8 mouse cellular contexts compared by ENCODE assay signal in the genomic region with DNA sequence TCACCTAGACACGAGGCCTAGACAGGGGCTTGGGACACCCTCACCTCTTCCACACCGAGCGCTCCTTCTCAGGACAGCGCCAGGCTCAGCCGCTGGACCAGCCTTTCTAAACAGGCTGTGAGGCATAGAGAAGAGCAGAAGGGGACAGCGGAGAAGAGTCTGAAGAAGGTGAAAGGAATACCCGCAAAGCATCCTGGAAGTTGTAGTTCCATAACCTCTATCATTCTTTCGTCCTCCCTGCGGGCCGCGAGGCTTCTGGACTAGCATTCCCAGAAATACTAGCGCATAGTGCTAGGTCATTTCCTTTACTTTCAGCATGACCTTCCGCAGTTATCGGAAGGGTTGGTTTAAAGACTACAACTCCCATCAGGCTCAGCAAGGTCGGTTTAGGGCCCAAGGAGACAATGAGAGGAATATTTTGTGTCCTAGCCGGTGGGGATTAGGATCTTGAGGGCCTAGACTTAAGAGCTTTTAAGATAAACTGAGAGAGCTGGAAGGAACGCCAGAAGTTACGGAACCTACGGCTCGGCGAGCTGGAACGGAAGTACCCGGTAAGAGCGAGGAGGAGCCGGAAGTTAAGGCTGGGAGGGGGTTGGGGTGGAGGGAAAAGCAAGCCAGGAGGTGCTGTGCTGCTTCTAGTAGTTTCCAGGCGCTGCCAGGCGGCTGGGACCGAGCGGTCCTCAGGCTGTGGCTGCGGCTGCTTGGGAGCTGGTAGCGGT. TPM values are rescaled to one million over a fixed set of nuclear protein-coding genes. Genes with fewer than 3 reads are reported as not detected.
DNase-seq lines count a peak whose midpoint lies in the region; ATAC-seq and TF ChIP-seq lines count a peak whose summit lies in the region.

A gene (minus strand): TSS at position 149 of the 719 bp plus-strand sequence.
A gene (plus strand): TSS at position 372 of the 719 bp plus-strand sequence.

- H3K27me3 ChIP-seq in hindbrain, embryonic 10.5 days (ENCODE audit: insufficient read depth, poor library complexity, severe bottlenecking): no peaks in the 10 kb centered on the region
- no peaks in the 10 kb centered on the region for H3K27me3 ChIP-seq in lung, postnatal 0 days (replicated peaks; ENCODE audit: insufficient read depth, low read length)

- peaks cover 29% of the 10 kb centered on the region for H3K4me1 ChIP-seq in hindbrain, embryonic 10.5 days (replicated peaks)
- H3K4me1 ChIP-seq in lung, postnatal 0 days (ENCODE audit: insufficient read depth, low read depth, low read length): no peaks in the 10 kb centered on the region

- peak within 1 kb of the TSS; percentile 80 for H3K9ac ChIP-seq in lung, postnatal 0 days (replicated peaks; ENCODE audit: low read depth)

- peak within 1 kb of the TSS; percentile 81 for H3K4me2 ChIP-seq in lung, postnatal 0 days (replicated peaks; ENCODE audit: low read depth, low read length)

- peak; percentile 96 for DNase-seq in Muller cell, postnatal 12 days (ENCODE audit: inconsistent ontology term)
- DNase-seq in cerebellum, adult 9-10 months: peak; percentile 97
- DNase-seq in hindbrain, embryonic 10.5 days (ENCODE audit: low spot score): peak; percentile 90
- peak; percentile 96 for DNase-seq in layer of hippocampus, adult 9-11 months
- peak; percentile 99 for DNase-seq in lung, postnatal 0 days (ENCODE audit: low spot score)
- DNase-seq in ovary, postnatal 14 days (ENCODE audit: low spot score): peak; percentile 69
- DNase-seq in thymus, postnatal 14 days: peak; percentile 89

- H3K27ac ChIP-seq in hindbrain, embryonic 10.5 days: peak within 1 kb of the TSS; percentile 97
- peak within 1 kb of the TSS; percentile 85 for H3K27ac ChIP-seq in lung, postnatal 0 days (ENCODE audit: low read length)

- peak within 1 kb of the TSS; percentile 81 for H3K4me3 ChIP-seq in hindbrain, embryonic 10.5 days
- peak within 1 kb of the TSS; percentile 87 for H3K4me3 ChIP-seq in lung, postnatal 0 days (ENCODE audit: low read depth, low read length)

- under 1% methylated on average over 31 of the region's 31 CpGs for WGBS in hindbrain, embryonic 10.5 days
- WGBS in lung, postnatal 0 days: under 1% methylated on average over 31 of the region's 31 CpGs

- peaks cover 63% of the 10 kb centered on the region for H3K36me3 ChIP-seq in hindbrain, embryonic 10.5 days
- H3K36me3 ChIP-seq in lung, postnatal 0 days (ENCODE audit: insufficient read depth, low read length): peaks cover 18% of the 10 kb centered on the region; the same call in 1 of the 2 replicates

- ATAC-seq in frontal cortex, adult (ENCODE audit: low TSS enrichment): peak; percentile 97
- peak; percentile 97 for ATAC-seq in lung, postnatal 0 days

- peak; percentile 60 for TF ChIP-seq CTCF in lung, postnatal 0 days (IDR thresholded peaks at IDR 0.05)

- H3K9me3 ChIP-seq in hindbrain, embryonic 10.5 days: no peaks in the 10 kb centered on the region
- no peaks in the 10 kb centered on the region for H3K9me3 ChIP-seq in lung, postnatal 0 days (ENCODE audit: low read length)

- 0 out of 2 replicates have a peak, but pooled peaks have one; percentile 37 for TF ChIP-seq EP300 in lung, postnatal 0 days (IDR thresholded peaks at IDR 0.05)

RNA-seq across cellular contexts. Expression of the first gene that starts in this region (rescaled TPM):
- 52.6 and 67.0 TPM in 2 replicates for polyA plus RNA-seq in hindbrain, embryonic 10.5 days (2016; fragmentation: Nextera tagmentation; extraction: Ambion mirVana)
- polyA plus RNA-seq in lung, postnatal 0 days (2015; fragmentation: Nextera tagmentation; extraction: Ambion mirVana): 24.1 and 25.7 TPM in 2 replicates

RNA-seq across cellular contexts. Expression of the second gene that starts in this region (rescaled TPM):
- polyA plus RNA-seq in hindbrain, embryonic 10.5 days (2016; fragmentation: Nextera tagmentation; extraction: Ambion mirVana): 230 and 269 TPM in 2 replicates
- polyA plus RNA-seq in lung, postnatal 0 days (2015; fragmentation: Nextera tagmentation; extraction: Ambion mirVana): 101 and 116 TPM in 2 replicates

Comparison
In these comparisons a context has a peak if more than half of its experiments do, and no peak if none do; other contexts are left out.
1. Peak in every context shown above with its lines: DNase-seq, ATAC-seq, H3K4me3 ChIP-seq and H3K27ac ChIP-seq.